Mouse (Mus musculus) heart, postnatal 0 days (tissue): Measurements from ENCODE around the gene Tmem171.

Experiments used
- CTCF ChIP-seq: IDR thresholded peaks from 2 replicates; pipeline ENCODE4 v1.5.1; 2016; ENCODE audit warnings: antibody characterized with exemption, control low read depth, low read depth
- EP300 ChIP-seq: IDR thresholded peaks from 2 replicates; pipeline ENCODE4 v1.6.1; 2016; ENCODE audit warnings: antibody characterized with exemption, low read depth

DNA sequence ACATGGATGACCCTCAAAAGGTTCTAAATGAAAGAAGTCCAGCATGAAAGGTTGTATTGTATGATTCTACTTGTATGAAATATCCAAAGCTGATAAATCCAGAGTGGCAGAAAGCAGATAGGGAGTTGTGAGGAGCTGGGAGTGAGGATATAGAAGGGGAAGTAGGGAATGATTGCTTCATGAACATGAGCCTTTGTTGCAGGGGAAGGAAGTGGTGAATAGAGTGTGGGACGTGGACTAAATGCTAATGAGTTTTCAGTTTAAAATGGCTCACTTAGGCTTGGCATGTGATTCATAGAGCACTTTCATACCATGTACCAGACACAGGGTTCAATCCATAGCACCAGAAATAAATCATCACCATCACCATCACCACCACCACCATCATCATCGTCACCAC lies 11.2 kb downstream of the Tmem171 start:
- TF ChIP-seq CTCF (no peak), EP300 (no peak)
